Mouse (Mus musculus) small intestine, adult 2 months (tissue): ENCODE data around the gene Cnnm1.

ENCODE experiments used
- CTCF ChIP-seq: fragments of 200-500 bp; IDR thresholded peaks from 2 replicates; pipeline ENCODE4 v1.5.1; 2012; ENCODE audit warnings: low read depth, mild to moderate bottlenecking, control low read depth, inconsistent platforms, low read length, moderate library complexity, mixed read lengths; ENCODE audit not compliant: insufficient replicate concordance, insufficient read length; ENCODE audit errors: extremely low read depth
- POLR2A ChIP-seq: fragments of 200-500 bp; IDR thresholded peaks from 2 replicates; pipeline ENCODE4 v1.6.1; 2012; ENCODE audit warnings: low read depth, mild to moderate bottlenecking, control low read depth, inconsistent platforms, low read length, moderate library complexity

DNA sequence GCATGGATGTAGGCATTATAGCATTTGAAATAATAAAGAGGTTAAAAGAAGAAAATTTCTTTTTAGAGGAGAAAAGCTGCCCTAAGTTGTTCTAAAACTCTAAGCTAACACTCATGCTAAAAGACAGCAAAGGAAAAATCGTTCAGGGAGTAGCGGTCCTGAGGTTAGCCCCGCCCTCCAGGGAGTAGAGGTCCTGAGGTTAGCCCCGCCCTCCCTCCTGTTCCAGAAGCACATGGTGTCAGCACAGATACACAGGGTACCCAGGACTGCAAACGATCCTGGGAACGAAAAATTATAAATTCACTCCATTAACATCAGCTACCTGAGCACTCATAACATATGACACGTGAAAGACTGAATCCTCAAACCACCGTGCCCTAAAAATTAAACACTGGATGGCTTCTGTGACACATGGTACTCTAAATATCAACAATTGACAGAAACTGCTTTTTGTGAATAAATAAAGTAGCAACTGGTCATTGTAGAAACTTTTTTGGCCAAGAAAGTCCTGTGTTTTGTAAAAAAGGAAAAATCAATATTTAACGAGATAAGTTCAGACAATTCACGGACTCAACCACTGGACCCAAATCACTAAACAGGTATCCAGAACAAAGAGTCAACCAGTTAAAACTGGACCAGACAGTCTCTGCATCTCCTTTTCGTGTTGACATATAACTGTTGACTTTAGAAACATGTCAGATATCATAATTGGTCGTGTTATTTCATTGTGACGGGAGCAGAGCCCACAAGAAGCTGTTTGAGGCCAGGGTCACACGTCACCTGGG, 70.4 kb downstream of the Cnnm1 start:
- no peak for TF ChIP-seq POLR2A
- TF ChIP-seq CTCF, result no peak
